Mouse (Mus musculus) midbrain, embryonic 14.5 days (tissue): ENCODE measurements around the gene Etnk1. TPM values are rescaled to one million over a fixed set of nuclear protein-coding genes. Genes with fewer than 3 reads are reported as not detected.
A peak's percentile ranks its signal among the peaks of the same experiment; 100 is the strongest.
"Not testable (repeated sequence)": the region's sequence is repeated elsewhere in the genome, so short reads cannot be mapped to it uniquely, and the experiment has no call there.

ENCODE experiments used
- ATAC-seq: fragments of 200-750 bp; cut with Nextera tagmentation; 2 replicates; pipeline ENCODE4 v1.8.0; 2017; ENCODE audit warnings: moderate number of reproducible peaks, moderate library complexity; ENCODE audit not compliant: low FRiP score, low TSS enrichment
- DNase-seq: peaks from one replicate; pipeline ENCODE4 v3.0.0-alpha.2; 2015
- H3K27ac ChIP-seq: fragments of 300-500 bp; sonication (generic); replicated peaks from 2 replicates; pipeline ENCODE4 v1.5.1; 2014; ENCODE audit warnings: mild to moderate bottlenecking, low read depth, low read length, moderate library complexity
- H3K27me3 ChIP-seq: fragments of 300-500 bp; sonication (generic); 2 replicates; pipeline ENCODE4 v1.6.1; 2014; ENCODE audit warnings: low read length, control low read depth, mixed read lengths; ENCODE audit not compliant: control insufficient read depth, insufficient read depth
- H3K36me3 ChIP-seq: fragments of 300-500 bp; sonication (generic); 2 replicates; pipeline ENCODE4 v1.6.1; 2014; ENCODE audit warnings: low read length, control low read depth; ENCODE audit not compliant: control insufficient read depth, insufficient read depth
- H3K4me1 ChIP-seq: fragments of 300-500 bp; sonication (generic); 2 replicates; pipeline ENCODE4 v1.6.1; 2014; ENCODE audit warnings: mild to moderate bottlenecking, antibody characterized with exemption, low read length, control low read depth; ENCODE audit not compliant: control insufficient read depth, insufficient read depth
- H3K4me2 ChIP-seq: fragments of 300-500 bp; sonication (generic); 2 replicates; pipeline ENCODE4 v1.6.1; 2014; ENCODE audit warnings: mild to moderate bottlenecking, low read length, moderate library complexity
- H3K4me3 ChIP-seq: fragments of 300-500 bp; sonication (generic); replicated peaks from 2 replicates; pipeline ENCODE4 v1.5.1; 2014; ENCODE audit warnings: low read depth, low read length
- H3K9ac ChIP-seq: fragments of 300-500 bp; sonication (generic); replicated peaks from 2 replicates; pipeline ENCODE4 v1.6.1; 2014; ENCODE audit warnings: mild to moderate bottlenecking, low read length, moderate library complexity
- H3K9me3 ChIP-seq: fragments of 300-500 bp; sonication (generic); 2 replicates; pipeline ENCODE4 v1.6.1; 2016; ENCODE audit warnings: low read length, control low read depth, mixed read lengths; ENCODE audit not compliant: control insufficient read depth
- WGBS: fragments of 180-500 bp; shearing (Covaris S2); extraction: QIAGEN DNeasy Blood & Tissue Kit; methylation state at CpG from one replicate; pipeline ENCODE4 v1.1.7; 2014; 5-methylcytosine and 5-hydroxymethylcytosine counted together
- polyA plus RNA-seq: library from polyadenylated mRNA; unstranded; fragments of >200 nt; fragmentation: Nextera tagmentation; extraction: Ambion mirVana; gene quantifications from 2 replicates; pipeline ENCODE4 v1.2.1, GENCODE M21; 2014

The Etnk1 gene
- polyA plus RNA-seq, 1 experiment from 2014 or later = 62.0 TPM

DNA sequence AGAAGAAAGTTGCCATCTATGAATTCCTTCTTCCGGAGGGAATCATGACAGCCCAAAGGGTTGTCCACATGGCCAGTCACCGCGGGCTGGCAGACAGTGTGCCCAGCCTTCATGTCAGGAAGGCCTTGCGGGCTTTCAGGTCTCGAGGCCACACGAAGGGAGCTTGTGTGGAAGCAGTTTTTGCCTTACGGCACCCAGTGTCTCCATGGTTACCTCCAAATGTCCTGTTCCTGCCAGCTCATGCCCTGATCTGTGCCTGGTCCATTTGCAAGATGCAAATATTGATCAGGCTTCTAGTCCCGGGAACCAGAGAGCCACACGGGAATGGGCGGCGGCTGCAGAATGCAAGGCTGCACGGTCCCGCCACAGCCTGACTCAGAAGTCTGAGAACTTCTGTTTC is 31.9 kb upstream of the Etnk1 start:
- WGBS = 90% methylated on average over 13 of the region's 13 CpGs
- ATAC-seq (no peak), DNase-seq (no peak)
- H3K36me3 ChIP-seq = no peaks in the 10 kb centered on the region
- H3K4me1 ChIP-seq = no peaks in the 10 kb centered on the region
- no peak overlapping the region for H3K9ac ChIP-seq
- no peak overlapping the region for H3K4me3 ChIP-seq
- H3K27ac ChIP-seq = no peak overlapping the region
- no peak overlapping the region for H3K4me2 ChIP-seq
- H3K27me3 ChIP-seq = no peaks in the 10 kb centered on the region
- peaks cover 6% of the 10 kb centered on the region for H3K9me3 ChIP-seq

DNA sequence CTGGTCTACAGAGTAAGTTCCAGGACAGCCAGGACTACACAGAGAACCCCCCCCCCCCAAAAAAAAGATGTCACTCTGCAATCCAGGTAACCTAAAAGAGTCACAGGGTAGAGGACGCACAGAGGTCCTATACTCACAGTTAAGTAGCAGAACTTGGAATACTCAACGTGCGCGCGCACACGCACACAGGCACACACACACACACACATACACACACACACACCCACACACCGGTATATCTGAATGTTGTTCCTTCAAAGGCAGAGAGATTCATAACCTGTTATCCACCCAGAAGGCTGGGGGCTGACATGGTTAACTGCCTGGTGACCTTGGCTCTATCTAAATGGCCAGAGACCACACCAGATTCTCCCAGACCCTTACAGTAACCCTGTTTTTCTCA is 30.3 kb upstream of the Etnk1 start:
- no peaks in the 10 kb centered on the region for H3K27me3 ChIP-seq
- H3K4me3 ChIP-seq = no peak overlapping the region
- no peaks in the 10 kb centered on the region for H3K9me3 ChIP-seq
- H3K4me1 ChIP-seq = no peaks in the 10 kb centered on the region
- no peak overlapping the region for H3K9ac ChIP-seq
- H3K27ac ChIP-seq = no peak overlapping the region
- 97% methylated on average over 7 of the region's 7 CpGs for whole genome bisulfite sequencing
- H3K4me2 ChIP-seq = no peak overlapping the region
- ATAC-seq (no peak), DNase-seq (no peak)
- no peaks in the 10 kb centered on the region for H3K36me3 ChIP-seq

DNA sequence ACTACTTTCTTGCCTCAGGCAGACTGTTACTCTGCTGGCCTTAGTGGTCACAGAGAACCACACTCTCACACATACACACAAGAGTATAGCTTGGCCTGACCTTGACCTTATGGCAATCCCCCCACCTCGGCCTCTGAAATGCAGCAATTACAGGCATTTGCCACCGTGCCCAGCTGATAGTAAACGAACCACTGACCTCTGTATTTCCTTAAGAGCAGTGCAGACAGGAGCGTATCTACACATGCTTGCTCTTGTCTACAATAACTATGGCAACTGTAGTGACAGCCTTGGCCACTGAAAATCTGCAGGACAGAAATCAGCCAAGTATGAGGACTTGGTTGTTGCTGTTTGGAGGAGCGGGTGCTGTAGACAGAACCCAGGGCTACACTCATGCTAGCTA is 29.7 kb upstream of the Etnk1 start:
- H3K9me3 ChIP-seq = no peaks in the 10 kb centered on the region
- H3K4me1 ChIP-seq = no peaks in the 10 kb centered on the region
- H3K9ac ChIP-seq = no peak overlapping the region
- WGBS = 86% methylated on average over 5 of the region's 5 CpGs
- DNase-seq (no peak), ATAC-seq (no peak)
- no peaks in the 10 kb centered on the region for H3K36me3 ChIP-seq
- no peak overlapping the region for H3K27ac ChIP-seq
- no peak overlapping the region for H3K4me2 ChIP-seq
- H3K4me3 ChIP-seq = no peak overlapping the region
- no peaks in the 10 kb centered on the region for H3K27me3 ChIP-seq

DNA sequence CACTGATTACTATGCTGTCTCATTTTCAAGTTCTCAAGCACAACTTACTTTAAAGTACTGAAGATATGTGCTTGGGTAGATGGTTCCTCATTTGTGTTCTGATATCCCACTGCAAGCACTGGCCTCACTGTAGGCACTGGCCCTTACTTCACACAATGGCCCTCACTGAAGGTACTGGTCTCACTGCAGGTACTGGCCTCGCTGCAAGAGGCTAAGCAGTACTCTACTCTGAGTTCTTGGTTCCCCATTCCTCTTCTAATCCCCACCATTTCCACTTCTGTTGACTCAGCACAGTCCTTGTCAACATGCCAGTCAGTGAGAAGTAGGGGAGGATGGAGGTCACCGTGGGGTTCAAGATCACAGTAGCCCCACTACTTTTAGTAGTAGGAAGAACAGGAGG is 27.6 kb upstream of the Etnk1 start:
- Histone ChIP-seq H3K4me3 (no peak overlapping the region), H3K36me3 (no peaks in the 10 kb centered on the region), H3K27me3 (no peaks in the 10 kb centered on the region), H3K4me2 (no peak overlapping the region), H3K27ac (no peak overlapping the region), H3K9me3 (no peaks in the 10 kb centered on the region), H3K9ac (no peak overlapping the region), H3K4me1 (peaks cover 4% of the 10 kb centered on the region; the same call in 1 of the 2 replicates)
- no peak for DNase-seq
- no peak for ATAC-seq
- 87% methylated on average over 2 of the region's 2 CpGs for WGBS

DNA sequence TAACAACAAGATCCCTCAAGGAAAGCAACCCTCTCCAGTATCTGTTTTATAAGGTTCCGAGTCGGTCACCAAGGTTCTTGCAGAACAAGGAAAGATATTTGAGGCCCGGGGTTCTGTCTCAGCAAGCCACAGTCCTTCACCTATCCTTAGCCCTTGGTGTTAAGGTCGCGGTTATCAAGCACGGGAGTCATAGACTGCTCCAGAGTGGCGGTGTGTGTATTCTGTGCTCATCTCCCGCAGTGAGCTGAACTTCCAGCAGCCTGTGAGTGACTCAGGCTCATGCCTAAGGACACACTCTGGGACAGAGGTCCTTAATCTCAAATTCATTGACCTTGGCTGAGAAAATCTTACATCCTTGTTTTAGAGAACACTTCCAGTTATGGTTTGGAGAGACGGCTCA is 26.1 kb upstream of the Etnk1 start:
- peaks cover 4% of the 10 kb centered on the region; the same call in 1 of the 2 replicates for H3K4me1 ChIP-seq
- H3K9ac ChIP-seq = no peak overlapping the region
- H3K4me3 ChIP-seq = no peak overlapping the region
- H3K4me2 ChIP-seq = no peak overlapping the region
- ATAC-seq = no peak
- no peaks in the 10 kb centered on the region for H3K9me3 ChIP-seq
- H3K27me3 ChIP-seq = no peaks in the 10 kb centered on the region
- no peaks in the 10 kb centered on the region for H3K36me3 ChIP-seq
- WGBS = 87% methylated on average over 9 of the region's 9 CpGs
- H3K27ac ChIP-seq = no peak overlapping the region
- no peak for DNase-seq

DNA sequence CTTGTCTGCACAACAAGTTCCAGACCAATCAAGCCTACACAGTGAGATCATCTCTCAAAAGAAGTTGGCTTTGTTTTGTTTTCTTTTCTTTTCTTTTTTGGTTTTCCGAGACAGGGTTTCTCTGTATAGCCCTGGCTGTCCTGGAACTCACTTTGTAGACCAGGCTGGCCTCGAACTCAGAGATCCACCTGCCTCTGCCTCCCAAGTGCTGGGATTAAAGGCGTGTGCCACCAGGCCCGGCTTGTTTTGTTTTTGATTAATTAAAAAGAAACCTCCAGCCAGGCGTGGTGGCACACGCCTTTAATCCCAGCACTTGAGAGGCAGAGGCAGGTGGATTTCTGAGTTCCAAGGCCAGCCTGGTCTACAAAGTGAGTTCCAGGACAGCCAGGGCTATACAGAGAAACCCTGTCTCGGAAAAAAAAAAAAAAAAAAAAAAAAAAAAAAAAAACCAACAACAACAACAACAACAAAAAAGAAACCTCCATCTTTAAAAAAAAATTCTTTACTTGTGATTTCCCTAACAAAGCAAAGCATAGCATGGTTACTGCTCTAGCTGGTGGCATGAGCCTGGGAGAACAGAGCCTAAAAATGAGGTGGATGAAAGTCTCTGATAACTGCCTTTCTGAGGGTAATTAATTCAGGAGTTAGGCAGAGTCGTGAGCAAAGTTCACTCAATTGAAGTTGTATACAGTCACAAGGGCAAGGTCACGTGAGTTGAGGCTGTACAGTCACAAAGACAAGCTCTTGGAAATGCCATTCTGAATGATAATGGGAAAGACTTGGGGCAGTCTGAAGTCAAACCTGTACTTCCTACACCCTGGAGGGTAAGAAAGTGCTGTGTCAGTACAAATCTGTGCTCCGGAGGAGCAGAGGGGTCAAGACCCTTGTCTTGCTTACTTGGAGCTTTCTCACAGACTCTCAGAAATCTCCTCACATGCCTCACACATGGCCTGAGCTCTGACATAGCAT is 25.1 kb upstream of the Etnk1 start:
- H3K9ac ChIP-seq, H3K36me3 ChIP-seq, H3K4me1 ChIP-seq, H3K4me3 ChIP-seq, H3K9me3 ChIP-seq, DNase-seq, H3K27ac ChIP-seq, H3K4me2 ChIP-seq, H3K27me3 ChIP-seq, ATAC-seq: not testable (repeated sequence)
- 80% methylated on average over 9 of the region's 10 CpGs for WGBS

DNA sequence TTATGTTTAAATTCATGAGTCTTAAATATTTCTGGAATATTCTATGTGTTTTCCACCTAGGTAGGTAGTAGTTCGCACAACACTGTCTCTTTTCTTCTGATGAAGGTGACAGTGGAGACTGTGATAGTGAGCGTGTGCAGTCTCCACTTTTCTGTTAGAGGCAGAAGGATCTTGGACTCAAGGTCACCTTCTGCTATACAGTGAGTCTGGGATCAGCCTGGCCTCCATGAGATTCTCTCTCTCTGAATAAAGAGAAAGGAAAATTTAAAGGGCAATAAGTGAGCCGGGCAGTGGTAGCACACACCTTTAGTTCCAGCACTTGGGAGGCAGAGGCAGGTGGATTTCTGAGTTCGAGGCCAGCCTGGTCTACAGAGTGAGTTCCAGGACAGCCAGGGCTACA is 24.2 kb upstream of the Etnk1 start:
- WGBS = 98% methylated on average over 4 of the region's 4 CpGs
- ATAC-seq (no peak), DNase-seq (no peak)
- Histone ChIP-seq H3K4me1 (peaks cover 4% of the 10 kb centered on the region; the same call in 1 of the 2 replicates), H3K4me3 (no peak overlapping the region), H3K9me3 (no peaks in the 10 kb centered on the region), H3K27ac (no peak overlapping the region), H3K36me3 (no peaks in the 10 kb centered on the region), H3K4me2 (no peak overlapping the region), H3K27me3 (no peaks in the 10 kb centered on the region), H3K9ac (no peak overlapping the region)

DNA sequence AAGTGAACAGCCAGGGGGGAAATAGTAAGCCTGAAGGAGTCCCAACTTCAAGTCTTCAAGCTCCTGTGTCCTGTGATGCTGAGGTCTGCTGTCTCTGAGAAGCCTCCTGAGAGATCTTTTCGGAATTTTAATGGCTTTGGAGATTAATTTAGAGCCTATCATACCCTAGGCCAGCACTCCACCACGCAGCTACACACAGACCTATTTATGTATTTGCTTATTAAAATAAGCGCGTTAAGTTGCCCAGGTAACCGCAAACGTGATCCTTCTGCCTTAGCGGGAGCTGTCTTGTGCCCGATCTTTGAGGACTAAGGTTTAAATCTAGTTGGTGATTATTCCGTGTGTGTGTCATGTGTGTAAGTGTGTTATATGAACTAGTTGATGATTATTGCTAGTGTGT is 23.7 kb upstream of the Etnk1 start:
- Histone ChIP-seq H3K9ac (no peak overlapping the region), H3K4me2 (peak overlapping the region; percentile 58), H3K4me1 (peaks cover 4% of the 10 kb centered on the region; the same call in 1 of the 2 replicates), H3K9me3 (no peaks in the 10 kb centered on the region), H3K4me3 (peak overlapping the region; percentile 33), H3K36me3 (no peaks in the 10 kb centered on the region), H3K27me3 (no peaks in the 10 kb centered on the region), H3K27ac (no peak overlapping the region)
- ATAC-seq (no peak), DNase-seq (no peak)
- WGBS = 72% methylated on average over 9 of the region's 9 CpGs

DNA sequence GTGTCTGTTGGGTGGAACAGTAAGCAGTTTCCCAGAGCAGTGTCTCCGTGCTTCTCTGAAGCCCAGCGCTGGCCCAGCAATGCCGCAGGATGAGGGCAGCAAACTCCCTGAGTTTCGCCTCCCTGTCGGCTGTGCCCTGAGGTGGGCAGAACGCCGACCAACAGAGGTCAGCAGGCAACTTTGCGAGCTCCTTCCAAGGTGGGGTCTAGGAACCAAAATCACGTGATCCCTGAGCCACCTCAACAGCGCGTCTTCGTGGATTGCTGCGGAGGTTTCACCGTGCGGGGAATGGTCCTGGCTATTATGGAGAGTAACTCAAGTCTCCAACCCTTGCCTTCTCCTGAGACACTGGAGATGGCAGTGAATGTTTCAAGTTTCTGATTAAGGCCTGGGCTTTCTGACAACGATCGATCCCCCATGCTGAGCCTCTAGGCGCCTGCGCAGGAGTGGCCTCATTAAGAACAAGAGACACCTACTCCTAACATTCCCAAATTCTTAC is 23.2 kb upstream of the Etnk1 start:
- Histone ChIP-seq H3K4me3 (peak overlapping the region; percentile 33), H3K9ac (peak overlapping the region; percentile 39; the same call in 1 of the 2 replicates), H3K27me3 (no peaks in the 10 kb centered on the region), H3K9me3 (no peaks in the 10 kb centered on the region), H3K4me1 (peaks cover 4% of the 10 kb centered on the region; the same call in 1 of the 2 replicates), H3K27ac (no peak overlapping the region), H3K36me3 (no peaks in the 10 kb centered on the region), H3K4me2 (peak overlapping the region; percentile 58)
- DNase-seq (peak; percentile 48), ATAC-seq (no peak)
- 16% methylated on average over 19 of the region's 19 CpGs for WGBS
